Mouse (Mus musculus): ENCODE results near the gene Vmn1r224.

The Vmn1r224 gene

DNA sequence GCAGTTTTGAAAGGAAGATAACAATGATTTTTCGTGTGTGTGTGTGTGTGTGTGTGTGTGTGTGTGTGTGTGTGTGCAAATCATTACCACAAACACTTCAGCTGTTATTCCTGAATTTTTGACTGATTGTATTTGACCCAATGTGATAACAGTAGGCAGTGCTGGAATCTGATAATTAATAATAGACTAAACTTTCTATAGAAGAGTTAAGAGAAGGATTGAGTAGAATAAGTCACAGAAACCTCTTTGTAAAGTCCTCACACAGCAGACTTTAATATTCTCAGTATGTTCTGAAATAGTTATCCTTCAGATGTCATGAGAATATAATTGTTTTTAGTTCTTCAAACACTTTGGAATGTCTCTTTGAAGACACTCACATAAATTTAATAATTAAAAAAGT lies at the start of gene Vmn1r224:
Gene Vmn1r224, plus strand, starts transcription at position 301 of the 400 bp plus-strand sequence.
- no peak for DNase-seq (ENCODE audit: low read depth, low spot score)

GRCm38 (mm10) chr17:20399105-20399504 lies 14.8 kb upstream of the Vmn1r224 start:
- no peak for DNase-seq (ENCODE audit: low read depth, low spot score)

- DNase-seq (ENCODE audit: low read depth, low spot score) = no peak
Measured at GRCm38 (mm10) chr17:20439263-20439662, 25.3 kb downstream of the Vmn1r224 start.

- DNase-seq (ENCODE audit: low read depth, low spot score) = no peak
Measured at GRCm38 (mm10) chr17:20473311-20473710, 59.4 kb downstream of the Vmn1r224 start.

Measured in WW6 (cell line).